Mouse (Mus musculus): Measurements from ENCODE around the gene Gbx2.

GRCm38 (mm10) chr1:89934316-89935260 lies 3.6 kb upstream of the Gbx2 start:
- no peak for TF ChIP-seq POLR2A (IDR thresholded peaks at IDR 0.05; ENCODE audit: borderline replicate concordance, extremely low read depth, low read depth, low read length)
- no peak for TF ChIP-seq CTCF (IDR thresholded peaks at IDR 0.05; ENCODE audit: insufficient read depth, low read length)
